Mouse (Mus musculus): ENCODE data around the gene Nme7.

DNA sequence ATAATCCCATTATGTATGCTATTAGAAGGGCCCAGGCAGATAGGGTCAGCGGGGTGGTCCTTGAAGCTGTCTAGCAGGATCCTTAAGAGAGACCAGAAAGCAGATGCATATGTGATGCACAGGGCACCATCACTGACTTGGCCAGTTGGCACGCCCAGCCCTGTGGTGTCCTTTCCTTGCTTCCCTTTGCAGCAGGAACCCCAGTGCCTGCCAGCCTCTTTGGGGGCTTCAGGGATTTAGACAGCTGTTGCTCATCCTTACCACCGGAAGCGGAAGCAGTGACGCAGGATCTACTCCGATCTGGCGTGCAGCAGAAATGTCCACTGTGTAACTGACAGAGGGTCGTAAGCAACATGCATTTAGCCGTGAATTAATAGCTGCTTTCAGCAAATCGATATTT, 163.5 kb downstream of the Nme7 start:
- TF ChIP-seq ELF1 (IDR thresholded peaks at IDR 0.05; ENCODE audit: low read depth, low read length) (no peak), POLR2AphosphoS2 (IDR thresholded peaks at IDR 0.05; ENCODE audit: low read depth, low read length) (no peak), POLR2A (IDR thresholded peaks at IDR 0.05; ENCODE audit: low read depth, low read length) (no peak), HCFC1 (IDR thresholded peaks at IDR 0.05; ENCODE audit: low read depth, low read length) (no peak), CTCF (conservative IDR thresholded peaks at IDR 0.05 in 1 of 2, IDR thresholded peaks at IDR 0.05 in 1 of 2; ENCODE audit: low read depth in 2 of 2, low read length in 2 of 2) (no peak), E2F4 (IDR thresholded peaks at IDR 0.05; ENCODE audit: insufficient replicate concordance, low read depth, low read length) (no peak), ETS1 (conservative IDR thresholded peaks at IDR 0.05; ENCODE audit: low read depth, low read length) (no peak), MAX (IDR thresholded peaks at IDR 0.05; ENCODE audit: low read length) (no peak), MAFK (IDR thresholded peaks at IDR 0.05; ENCODE audit: insufficient replicate concordance, low read length) (no peak), TBP (conservative IDR thresholded peaks at IDR 0.05; ENCODE audit: low read depth, low read length) (no peak), BHLHE40 (IDR thresholded peaks at IDR 0.05; ENCODE audit: low read depth, low read length) (no peak)

Measured in CH12.LX (cell line).